Mouse (Mus musculus) 3134 (cell line): Measurements from ENCODE around the gene Hoxc4.

Experiments
- DNase-seq: peaks from one replicate; pipeline ENCODE4 v3.0.0-alpha.2; 2011; ENCODE audit warnings: low spot score; ENCODE audit not compliant: insufficient read length; ENCODE audit errors: extremely low read depth

Hoxc4 gene

DNA sequence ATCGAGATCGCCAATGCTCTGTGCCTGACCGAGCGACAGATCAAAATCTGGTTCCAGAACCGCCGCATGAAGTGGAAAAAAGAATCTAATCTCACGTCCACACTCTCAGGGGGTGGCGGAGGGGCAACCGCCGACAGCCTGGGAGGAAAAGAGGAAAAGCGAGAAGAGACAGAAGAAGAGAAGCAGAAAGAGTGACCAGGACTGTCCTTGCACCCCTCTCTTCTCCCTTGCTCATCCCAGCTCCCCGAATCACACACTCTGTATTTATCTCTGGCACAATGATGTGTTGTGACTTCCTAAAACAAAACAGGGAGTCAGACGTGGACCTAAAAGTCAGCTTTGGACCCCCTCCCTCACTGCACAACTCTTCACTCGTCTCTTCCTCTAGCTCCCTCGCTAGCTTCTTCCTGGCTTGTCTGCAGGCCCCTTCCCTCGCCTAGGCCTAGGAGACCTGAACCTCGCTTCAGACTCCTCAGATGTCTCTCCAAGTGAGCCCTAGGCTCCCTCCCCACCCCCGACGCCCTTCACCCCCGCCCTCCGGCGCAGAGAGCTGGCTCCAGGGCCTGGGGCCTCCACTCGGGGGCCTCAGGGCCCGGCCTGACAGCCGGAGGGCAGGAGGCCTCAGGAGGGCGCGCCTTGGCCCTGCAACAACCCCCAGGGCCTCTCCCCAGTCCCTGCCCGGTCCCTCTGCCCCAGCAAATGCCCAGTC, 7.7 kb upstream of the Hoxc4 start:
- DNase-seq = no peak

DNA sequence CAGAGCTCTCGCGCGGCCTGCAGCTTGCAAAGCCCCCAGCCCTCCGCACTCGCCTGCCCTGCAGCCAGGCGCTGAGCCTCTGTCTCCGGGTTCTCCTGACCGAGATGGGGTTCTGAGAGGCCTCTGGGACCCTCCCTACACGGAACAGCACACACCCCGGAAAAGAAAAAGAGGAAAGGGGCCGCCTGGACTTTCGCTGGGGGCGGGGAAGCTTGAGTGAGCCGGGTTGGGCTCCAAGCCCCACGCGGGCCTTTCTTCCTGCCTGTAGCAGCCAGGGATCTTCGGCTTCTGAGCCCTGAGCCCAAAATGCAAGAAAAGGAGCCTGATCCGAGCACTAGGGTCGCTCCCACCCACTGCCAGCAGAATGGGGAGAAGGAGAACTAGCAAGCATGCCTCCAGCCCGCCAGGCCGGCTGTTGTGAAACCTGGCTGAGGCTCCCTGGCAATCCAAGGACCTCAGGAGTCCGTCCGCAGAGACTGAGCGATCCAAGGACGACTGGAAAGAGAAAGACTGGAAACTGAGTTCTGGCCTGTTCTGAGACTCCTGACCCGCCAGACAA, 6.7 kb upstream of the Hoxc4 start:
- no peak for DNase-seq

DNA sequence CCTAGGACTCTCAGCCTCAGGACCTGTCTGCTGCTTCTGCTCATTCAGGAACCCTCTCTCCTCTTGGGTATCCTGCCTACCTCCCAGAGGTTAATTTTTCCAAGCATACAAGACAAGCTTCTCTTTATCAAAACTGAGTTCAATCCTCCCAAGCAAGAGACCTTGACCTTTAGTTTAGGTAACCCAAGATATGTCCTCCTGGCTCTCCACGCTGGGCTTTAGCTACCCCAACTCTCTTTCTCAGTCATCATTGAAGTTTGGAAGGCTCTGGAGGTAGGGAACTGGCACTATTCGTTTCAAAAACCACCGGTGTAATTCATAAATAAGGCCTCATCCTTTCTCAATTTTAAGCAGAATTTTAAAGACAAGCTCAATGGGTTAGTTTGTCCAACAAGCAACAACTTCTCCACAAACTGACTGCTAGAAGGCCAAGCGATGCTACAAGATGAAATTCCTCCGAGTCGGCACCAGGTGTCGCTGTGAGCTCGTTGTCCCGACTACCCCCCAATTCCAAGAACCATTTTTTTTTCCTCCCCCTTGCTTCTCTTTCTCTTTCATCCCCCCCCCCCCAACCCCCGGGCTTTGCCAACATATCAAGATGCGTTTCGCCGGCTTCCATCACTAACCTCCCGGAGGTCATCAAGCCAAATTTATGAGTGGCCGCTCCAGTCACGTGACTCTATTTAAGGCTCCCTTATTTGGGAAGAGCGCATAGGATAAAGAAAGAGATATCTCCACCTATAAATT, 5.3 kb upstream of the Hoxc4 start:
- DNase-seq = no peak

DNA sequence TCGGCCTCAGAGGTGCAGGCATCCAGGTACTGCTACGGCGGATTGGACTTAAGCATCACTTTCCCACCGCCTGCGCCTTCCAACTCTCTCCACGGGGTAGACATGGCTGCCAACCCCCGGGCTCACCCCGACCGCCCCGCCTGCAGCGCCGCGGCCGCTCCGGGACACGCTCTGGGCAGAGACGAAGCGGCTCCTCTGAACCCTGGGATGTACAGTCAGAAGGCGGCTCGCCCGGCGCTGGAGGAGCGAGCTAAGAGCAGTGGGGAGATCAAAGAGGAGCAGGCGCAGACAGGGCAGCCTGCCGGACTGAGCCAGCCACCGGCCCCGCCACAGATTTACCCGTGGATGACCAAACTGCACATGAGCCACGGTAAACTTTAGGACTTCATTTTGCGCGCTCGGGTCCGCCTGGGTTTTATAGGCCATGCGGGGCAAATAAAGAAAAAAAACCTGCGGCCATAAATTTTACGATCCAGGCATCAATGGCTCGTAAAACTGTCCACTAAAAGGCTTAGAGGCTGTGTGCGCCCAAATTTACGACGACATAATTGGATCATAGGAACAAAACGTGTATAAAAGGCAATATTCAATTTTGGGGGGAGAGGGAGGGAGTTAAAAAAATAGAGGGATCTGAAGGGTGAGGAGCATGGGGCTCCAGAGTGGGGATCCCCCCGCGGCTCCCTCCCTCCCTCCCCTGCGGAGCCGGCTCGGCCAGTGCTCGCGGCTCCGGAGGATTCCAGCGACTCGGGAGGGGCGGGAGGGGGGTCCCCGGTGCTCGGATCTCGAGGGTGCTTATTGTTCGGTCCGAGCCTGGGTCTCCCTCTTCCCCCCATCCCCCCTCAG, 4.3 kb upstream of the Hoxc4 start:
- peak; percentile 43 for DNase-seq

DNA sequence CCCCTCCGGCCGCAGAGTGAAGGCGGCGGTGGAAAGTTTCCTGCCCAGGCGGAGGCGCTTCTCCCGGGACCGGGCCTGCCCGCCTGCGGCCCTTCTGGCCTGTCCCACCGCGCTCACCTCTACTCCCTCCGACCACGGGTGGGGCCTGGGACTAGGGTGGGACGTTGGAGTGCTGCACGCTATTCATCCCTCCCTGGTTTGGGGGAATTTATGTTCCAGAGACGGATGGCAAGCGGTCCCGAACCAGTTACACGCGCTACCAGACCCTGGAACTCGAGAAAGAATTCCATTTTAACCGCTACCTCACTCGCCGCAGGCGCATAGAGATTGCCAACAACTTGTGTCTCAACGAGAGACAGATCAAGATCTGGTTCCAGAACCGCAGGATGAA, 3.7 kb upstream of the Hoxc4 start:
- no peak for DNase-seq

DNA sequence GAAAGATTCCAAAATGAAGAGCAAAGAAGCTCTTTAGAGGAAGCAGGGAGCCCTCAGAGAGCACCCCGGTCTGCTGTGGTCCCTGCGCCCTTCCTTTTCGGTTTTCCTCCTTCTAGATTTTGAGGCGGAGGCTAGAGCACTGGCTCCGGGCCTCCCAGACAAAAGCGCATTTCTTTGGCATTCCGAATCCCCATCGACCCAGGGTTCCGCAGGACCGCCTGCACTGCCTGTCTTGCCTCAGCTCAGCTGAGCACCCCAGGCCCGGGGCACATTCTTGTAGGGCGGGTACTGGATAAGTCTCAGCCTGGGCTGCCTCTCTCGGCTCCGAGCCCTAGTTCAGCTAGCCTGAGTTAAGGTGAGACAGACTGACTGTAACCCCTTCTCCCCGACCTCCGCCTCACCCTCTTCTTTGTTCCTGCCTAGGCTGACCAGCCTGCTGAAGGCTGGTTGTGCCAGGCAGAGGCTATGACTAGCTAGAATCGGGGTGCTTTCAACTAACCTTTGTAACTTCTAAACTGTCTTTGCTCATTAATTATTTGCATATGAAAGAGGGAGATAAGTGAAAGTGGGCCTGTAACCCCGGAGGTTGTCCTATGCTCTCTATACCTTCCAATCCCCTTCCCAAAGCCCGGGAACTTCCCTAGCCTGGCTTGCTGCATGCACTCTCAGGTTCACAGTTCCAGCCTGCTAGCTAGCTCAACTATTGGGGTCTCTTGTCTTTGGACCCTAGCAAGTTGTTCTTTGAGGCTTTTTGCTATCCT, 3.1 kb upstream of the Hoxc4 start:
- no peak for DNase-seq

DNA sequence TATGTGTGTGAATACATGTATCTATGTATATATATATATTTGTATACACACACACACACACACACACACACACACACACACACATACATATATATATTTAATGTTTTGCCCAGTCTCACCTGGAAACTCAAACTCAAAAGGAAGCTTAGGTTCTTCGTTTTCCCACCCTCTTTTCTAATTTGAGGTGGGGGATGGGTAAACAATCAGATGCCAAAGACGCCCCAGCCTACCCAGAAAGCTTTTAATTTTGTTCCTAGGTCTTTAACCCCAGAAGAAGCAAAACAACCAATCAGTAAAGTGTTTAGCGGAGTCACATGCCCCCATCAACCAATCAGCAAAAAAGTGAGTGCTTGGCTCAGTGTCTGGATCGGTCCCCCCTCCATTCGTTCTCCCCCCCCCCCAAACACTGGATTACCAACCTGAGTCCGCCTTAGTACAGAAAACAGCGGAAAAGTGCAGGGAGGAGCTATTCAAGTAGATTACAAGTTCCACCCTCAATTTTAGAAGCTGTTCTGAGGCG, 2.2 kb downstream of the Hoxc4 start:
- no peak for DNase-seq

DNA sequence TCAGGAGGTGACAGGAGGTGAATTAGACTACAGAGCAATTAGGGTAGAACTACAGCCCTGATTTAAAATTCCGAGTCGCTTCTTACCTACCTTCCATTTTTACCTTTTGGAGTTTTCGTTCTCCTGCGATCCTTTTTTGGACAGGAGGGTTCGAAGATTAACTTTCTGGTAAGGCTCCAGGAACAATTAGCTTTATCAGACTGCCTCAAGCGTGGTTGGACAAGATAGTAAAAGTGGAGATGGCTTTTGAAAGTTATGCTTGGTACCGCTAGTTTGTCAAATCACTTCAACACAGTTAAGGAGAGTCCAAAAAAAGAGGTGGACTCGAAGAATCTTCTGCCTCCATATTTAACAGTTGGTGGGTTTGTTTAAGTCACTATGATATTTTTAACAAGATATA, 2.8 kb downstream of the Hoxc4 start:
- no peak for DNase-seq

DNA sequence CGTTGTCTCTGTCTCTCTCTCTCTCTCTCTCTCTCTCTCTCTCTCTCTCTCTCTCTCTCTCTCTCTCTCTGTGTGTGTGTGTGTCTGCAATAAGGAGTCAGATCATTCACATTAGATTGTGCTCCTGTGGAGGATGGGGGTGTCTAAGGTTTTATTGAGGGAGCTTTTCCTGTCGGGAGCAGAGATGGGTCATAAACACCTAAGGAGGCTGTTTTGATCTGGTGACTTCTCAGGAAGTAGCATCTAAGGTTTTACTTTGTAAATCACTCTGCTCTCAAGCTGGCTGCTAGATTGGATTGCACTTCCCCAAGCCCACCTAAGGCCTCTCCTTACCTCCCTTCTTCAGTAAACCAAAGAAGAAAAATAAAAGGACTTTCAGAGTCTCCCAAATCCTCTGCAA, 5.4 kb downstream of the Hoxc4 start:
- no peak for DNase-seq

DNA sequence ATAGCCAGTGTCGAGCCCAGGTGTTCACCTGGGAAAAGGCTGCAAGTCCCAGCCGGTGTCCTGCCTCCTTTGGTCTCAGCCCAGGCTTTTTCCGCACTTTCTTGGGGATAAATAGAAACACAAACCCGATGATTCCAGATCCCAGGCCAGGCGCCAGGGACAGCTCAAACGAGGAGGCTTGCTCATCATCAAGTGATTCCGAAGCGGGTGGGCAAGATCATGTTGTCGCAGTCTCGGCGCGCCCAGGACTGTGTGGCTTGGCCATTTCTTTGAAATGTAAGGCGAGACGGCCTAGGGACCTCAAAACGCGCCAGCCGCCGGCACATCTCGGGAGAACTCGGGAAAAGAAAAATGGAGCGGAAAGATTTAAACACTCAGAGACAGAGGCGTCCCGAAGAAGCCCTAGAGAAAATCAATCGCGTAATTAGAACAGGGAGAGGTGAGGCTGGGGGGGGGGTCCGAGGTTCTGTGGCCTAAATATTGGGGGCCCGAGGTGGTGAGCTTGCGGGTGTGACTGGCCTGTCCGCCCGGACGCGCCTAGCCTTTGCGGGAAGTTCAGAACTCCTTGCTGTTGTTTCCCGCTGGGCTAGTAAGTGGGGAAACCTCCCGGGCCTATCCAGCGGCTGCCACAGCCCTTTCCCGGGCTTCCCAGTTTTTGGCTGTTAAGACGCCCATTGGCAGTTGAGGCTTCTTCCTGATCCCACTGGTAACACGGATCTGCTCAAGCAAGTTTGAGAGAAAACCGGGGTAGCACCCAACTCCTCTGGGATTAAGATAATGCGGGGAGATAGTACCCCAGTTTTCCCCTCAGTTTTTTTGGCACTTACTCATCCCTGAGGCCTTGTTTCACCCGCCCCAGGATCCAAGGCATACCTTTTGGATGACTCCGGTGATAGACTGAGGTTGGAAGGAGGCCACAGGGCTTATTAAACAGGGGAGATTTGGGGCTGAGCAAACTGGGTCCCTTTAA, 8.8 kb downstream of the Hoxc4 start:
- no peak for DNase-seq

DNA sequence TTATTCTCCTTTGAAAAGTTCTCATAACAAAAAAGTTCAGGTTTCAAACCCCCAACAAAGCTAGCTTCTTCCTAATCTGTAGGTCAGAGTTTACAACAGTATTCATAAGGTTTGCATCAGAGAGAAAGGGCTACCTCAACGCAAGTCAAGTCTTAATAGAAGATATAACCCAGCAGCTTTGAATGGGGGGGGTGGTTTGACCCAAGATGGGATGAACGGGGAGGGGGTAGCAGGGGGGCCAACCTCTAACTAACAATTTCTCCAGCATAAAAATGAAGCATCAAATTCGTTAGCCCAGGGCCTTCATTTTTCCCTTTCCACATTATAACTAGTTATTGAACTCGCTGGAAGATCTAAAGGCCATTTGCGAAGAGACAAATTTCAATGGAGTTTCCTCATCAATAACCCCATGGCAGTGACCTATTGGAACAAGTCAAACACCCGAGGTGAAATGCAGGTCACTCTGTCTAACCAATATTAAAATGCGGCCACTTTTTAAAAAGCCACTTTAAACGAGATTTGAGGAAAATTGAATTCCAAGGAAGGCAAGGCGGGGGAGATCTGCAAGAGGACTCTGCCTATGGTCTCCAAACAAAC, 10.3 kb downstream of the Hoxc4 start:
- DNase-seq = no peak

DNA sequence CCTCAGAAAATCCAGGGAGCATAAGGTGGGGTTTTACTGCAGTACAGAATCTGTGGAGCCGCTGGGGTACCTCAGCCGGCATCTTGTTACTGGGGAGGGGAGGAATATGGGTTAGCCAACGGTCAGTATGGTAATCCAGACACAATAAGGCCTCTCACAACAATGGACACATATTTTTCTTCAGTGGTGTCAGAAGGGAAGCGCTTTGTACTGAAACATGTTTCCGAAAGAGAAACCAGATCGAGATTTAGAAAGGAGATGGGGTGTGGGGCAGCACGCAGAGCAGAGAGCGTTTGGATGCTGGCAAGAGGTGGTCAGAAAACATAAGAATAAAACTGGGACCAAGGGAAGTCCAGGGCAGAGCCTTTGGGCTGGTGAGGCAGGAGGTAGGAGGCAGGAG, 11.4 kb downstream of the Hoxc4 start:
- no peak for DNase-seq

DNA sequence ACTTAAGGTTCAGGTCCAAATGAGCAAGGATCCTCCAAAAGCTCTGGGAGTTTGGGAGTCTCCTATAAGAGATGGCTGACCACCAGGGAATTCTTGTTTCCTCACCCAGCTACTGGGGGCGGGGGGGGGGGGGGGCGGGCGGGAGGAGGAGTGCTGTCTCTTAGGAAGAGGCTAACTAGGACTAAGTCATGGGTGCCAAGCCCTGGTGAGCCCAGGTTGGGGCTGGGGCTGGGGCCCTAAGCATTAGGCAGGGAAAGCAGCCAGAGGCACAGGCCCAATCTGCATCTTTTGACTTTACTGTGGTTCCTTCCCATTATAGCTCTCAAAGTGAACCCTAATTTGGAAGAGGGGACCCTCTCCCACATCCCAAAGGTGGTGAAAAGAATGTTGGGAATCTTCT, 13.4 kb downstream of the Hoxc4 start:
- DNase-seq = no peak

DNA sequence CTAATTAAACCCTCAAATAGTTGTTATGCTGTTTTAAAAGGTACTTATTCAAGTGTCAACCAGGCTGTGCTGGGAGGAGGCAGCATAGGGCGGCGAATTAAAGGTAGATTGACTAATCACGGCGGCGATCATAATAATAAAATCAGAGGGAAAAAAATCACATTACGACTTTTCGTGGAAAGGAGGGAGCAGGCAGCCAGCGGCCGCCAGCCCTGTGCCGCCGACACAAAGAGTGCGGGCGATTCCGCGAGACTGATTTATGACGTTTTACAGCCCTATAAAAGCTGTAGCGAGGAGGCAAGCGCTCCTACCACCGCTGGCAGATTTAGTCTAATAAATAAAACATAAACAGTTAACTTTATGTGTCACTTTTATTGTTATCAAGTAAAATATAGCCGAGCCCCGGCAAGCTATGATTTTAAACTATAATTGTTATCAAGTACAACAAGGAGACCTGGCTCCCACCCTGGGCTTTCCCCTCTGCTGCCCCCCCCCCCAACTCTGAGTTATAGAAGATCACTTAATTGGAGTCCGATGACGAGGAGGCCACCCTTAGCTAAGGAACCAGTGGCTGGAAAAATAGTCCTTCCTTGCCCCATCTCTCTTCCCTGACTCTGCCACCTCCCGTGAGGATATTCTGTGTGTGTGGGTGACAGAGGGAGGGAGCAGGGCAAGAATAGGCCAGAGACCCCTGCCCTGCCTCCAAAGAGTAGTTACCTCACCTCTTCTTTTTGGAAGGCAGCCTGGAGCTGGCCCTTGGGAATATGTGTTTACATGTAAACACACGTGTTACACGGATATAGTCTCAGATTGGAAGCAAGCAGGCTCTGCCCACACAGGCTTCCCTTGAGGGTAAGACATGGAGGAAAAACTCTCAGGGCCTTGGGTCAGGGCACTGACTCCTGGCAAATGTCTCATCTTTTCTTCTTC, 14.2 kb downstream of the Hoxc4 start:
- DNase-seq = no peak

DNA sequence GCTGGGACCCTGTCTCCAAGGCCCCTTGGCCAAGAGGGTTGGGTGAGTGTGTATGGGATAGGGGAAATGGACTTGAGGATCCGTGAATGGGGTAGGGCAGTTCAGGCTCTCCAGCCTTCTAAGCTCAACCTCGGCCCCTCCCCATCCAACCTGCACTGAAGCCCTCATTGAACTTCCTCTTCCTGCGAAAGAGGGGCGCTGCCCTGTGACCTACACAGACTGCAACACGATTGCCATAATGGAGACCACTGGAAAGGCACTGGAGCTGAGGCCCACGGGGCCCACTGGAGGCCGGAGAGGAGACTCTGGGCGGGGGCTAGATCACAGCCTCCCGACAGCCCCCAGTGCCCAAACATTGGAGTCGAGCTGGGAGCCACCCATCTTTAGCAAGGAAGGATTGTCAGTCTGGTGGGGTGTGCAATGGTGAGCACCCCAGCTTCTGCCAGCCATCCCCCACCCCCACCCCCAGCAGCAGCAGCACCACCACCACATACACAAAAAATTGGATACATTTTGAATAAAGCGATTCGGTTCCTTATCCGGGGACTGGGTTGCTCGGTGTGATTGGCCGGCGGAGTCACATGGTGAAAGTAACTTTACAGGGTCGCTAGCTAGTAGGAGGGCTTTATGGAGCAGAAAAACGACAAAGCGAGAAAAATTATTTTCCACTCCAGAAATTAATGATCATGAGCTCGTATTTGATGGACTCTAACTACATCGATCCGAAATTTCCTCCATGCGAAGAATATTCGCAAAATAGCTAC, 15.5 kb downstream of the Hoxc4 start:
- DNase-seq = no peak

DNA sequence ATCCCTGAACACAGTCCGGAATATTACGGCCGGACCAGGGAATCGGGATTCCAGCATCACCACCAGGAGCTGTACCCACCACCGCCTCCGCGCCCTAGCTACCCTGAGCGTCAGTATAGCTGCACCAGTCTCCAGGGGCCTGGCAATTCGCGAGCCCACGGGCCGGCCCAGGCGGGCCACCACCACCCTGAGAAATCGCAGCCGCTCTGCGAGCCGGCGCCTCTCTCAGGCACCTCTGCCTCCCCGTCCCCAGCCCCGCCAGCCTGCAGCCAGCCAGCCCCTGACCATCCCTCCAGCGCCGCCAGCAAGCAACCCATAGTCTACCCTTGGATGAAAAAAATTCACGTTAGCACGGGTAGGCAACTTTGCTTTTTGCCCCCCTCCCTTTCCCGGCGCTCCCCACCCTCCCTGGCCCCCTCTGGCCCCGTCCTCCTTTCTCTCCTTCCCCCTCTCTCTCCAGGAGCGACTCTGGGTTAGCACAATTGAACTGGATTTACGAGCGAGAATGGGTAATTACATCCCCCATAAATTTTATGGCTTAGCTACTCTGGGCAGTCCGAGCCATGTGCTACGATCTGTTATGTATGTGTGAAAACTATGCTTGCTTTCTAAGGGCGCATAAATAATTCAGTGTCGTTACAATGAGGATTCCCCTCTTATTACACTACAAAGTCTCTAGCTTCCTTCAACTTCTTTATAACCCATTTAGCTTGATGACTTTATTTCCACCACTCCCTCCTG, 16.2 kb downstream of the Hoxc4 start:
- DNase-seq = no peak
